Mouse (Mus musculus) limb, embryonic 14.5 days (tissue): ENCODE results near the gene Agl. TPM values are rescaled to one million over a fixed set of nuclear protein-coding genes. Genes with fewer than 3 reads are reported as not detected.

Experiments used
- ATAC-seq: fragments of 200-750 bp; cut with Nextera tagmentation; 2 replicates; pipeline ENCODE4 v1.8.0; 2017; ENCODE audit warnings: low read depth, moderate number of reproducible peaks, moderate TSS enrichment; ENCODE audit not compliant: low FRiP score
- DNase-seq: peaks from one replicate; pipeline ENCODE4 v3.0.0-alpha.2; 2015; ENCODE audit warnings: low spot score
- H3K27ac ChIP-seq: fragments of 300-500 bp; sonication (generic); replicated peaks from 2 replicates; pipeline ENCODE4 v1.5.1; 2014; ENCODE audit warnings: low read depth, mild to moderate bottlenecking, low read length, moderate library complexity, mixed read lengths
- H3K27me3 ChIP-seq: fragments of 300-500 bp; sonication (generic); 2 replicates; pipeline ENCODE4 v1.6.1; 2014; ENCODE audit warnings: low read length, mixed read lengths; ENCODE audit not compliant: control insufficient read depth, insufficient read depth
- H3K36me3 ChIP-seq: fragments of 300-500 bp; sonication (generic); 2 replicates; pipeline ENCODE4 v1.6.1; 2014; ENCODE audit warnings: mild to moderate bottlenecking, low read length, moderate library complexity, mixed read lengths; ENCODE audit not compliant: control insufficient read depth, insufficient read depth
- H3K4me1 ChIP-seq: fragments of 300-500 bp; sonication (generic); 2 replicates; pipeline ENCODE4 v1.6.1; 2014; ENCODE audit warnings: antibody characterized with exemption, low read length, mixed read lengths; ENCODE audit not compliant: control insufficient read depth, insufficient read depth
- H3K4me2 ChIP-seq: fragments of 300-500 bp; sonication (generic); replicated peaks from 2 replicates; pipeline ENCODE4 v1.6.1; 2014; ENCODE audit warnings: low read depth, mild to moderate bottlenecking, low read length, moderate library complexity; ENCODE audit not compliant: severe bottlenecking
- H3K4me3 ChIP-seq: fragments of 300-500 bp; sonication (generic); replicated peaks from 2 replicates; pipeline ENCODE4 v1.5.1; 2014; ENCODE audit warnings: low read length
- H3K9ac ChIP-seq: fragments of 300-500 bp; sonication (generic); 2 replicates; pipeline ENCODE4 v1.6.1; 2014; ENCODE audit warnings: mild to moderate bottlenecking, low read depth, low read length, moderate library complexity; ENCODE audit not compliant: severe bottlenecking
- H3K9me3 ChIP-seq: fragments of 300-500 bp; sonication (generic); 2 replicates; pipeline ENCODE4 v1.6.1; 2016; ENCODE audit warnings: low read length; ENCODE audit not compliant: control insufficient read depth
- POLR2A ChIP-seq: fragments of 200-500 bp; IDR thresholded peaks from 2 replicates; pipeline ENCODE4 v1.8.0; 2012; ENCODE audit warnings: inconsistent platforms, mild to moderate bottlenecking, moderate library complexity, borderline replicate concordance; ENCODE audit not compliant: insufficient read depth, insufficient read length; ENCODE audit errors: extremely low read depth
- WGBS: fragments of 180-500 bp; shearing (Covaris S2); extraction: QIAGEN DNeasy Blood & Tissue Kit; methylation state at CpG from one replicate; pipeline ENCODE4 v1.1.7; 2014; 5-methylcytosine and 5-hydroxymethylcytosine counted together
- polyA plus RNA-seq, 2 experiments: library from polyadenylated mRNA; depleted of rRNA in 1 of 2; stranded (reverse) in 1 of 2; unstranded in 1 of 2; fragments of >200 nt; fragmentation: Nextera tagmentation in 1 of 2; extraction: Ambion mirVana in 1 of 2; gene quantifications; 2 replicates each; pipeline versions ENCODE4 v1.2.1 to v1.2.3; 2012 to 2014

Gene Agl
- polyA plus RNA-seq, 2 experiments: 18.0 to 26.9 TPM

- Histone ChIP-seq H3K27ac (no peak overlapping the region), H3K4me2 (no peak overlapping the region), H3K27me3 (no peaks in the 10 kb centered on the region), H3K4me3 (no peak overlapping the region), H3K36me3 (no peaks in the 10 kb centered on the region), H3K9ac (no peak overlapping the region), H3K4me1 (no peaks in the 10 kb centered on the region), H3K9me3 (no peaks in the 10 kb centered on the region)
- TF ChIP-seq POLR2A: no peak
- ATAC-seq (no peak), DNase-seq (peak; percentile 84)
- 51% methylated on average over 5 of the region's 5 CpGs for WGBS
These were observed 23.4 kb upstream of the Agl start for GRCm38 (mm10) chr3:116831324-116831723.

- 81% methylated on average over 10 of the region's 10 CpGs for WGBS
- Histone ChIP-seq H3K9me3 (no peaks in the 10 kb centered on the region), H3K36me3 (no peaks in the 10 kb centered on the region), H3K27ac (no peak overlapping the region), H3K4me3 (no peak overlapping the region), H3K4me2 (no peak overlapping the region), H3K27me3 (no peaks in the 10 kb centered on the region), H3K4me1 (no peaks in the 10 kb centered on the region), H3K9ac (no peak overlapping the region)
- no peak for TF ChIP-seq POLR2A
- DNase-seq (no peak), ATAC-seq (no peak)
These were observed 21.4 kb upstream of the Agl start for GRCm38 (mm10) chr3:116829274-116829920.

DNA sequence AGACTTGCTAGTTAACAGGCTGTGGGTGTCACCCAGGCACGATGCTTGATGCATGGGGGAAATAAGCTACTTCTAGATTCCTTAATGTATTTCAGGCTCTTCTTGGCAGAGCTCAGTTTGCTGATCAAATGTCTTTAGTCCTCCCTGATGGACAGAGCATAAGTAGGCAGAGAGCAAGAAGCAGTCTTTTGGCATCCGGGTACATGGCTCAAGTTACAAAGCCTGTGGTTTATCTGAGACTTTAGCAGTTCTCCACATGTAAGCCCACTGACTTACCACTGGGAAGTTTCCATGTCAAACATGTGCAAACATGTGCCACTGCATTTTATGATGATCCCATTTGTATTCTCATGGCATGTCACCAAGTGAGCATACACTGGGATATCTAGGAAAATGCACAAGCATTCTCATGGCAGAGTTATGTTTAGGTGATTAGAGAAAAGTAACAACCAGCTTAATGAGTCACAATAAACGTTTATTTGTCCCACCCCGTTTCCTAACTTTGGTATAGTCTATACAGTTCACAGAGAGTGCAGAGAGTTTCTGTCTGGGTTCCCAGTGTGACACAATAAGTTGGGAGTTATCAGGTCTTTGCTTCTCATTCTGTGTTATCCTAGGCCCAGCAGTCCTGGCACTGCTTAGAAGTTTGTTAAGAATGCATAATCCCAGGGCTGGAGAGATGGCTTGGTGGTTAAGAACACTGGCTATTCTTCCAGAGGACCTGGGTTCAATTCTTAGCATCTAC, 18.7 kb upstream of the Agl start:
- ATAC-seq (0 out of 2 replicates have a peak, but pooled peaks have one; percentile 34), DNase-seq (no peak)
- Histone ChIP-seq H3K9ac (no peak overlapping the region), H3K4me3 (no peak overlapping the region), H3K36me3 (no peaks in the 10 kb centered on the region), H3K4me2 (no peak overlapping the region), H3K27me3 (no peaks in the 10 kb centered on the region), H3K4me1 (no peaks in the 10 kb centered on the region), H3K9me3 (no peaks in the 10 kb centered on the region), H3K27ac (no peak overlapping the region)
- no peak for TF ChIP-seq POLR2A
- WGBS: 52% methylated on average over 4 of the region's 4 CpGs

- no peaks in the 10 kb centered on the region for H3K27me3 ChIP-seq
- no peak for TF ChIP-seq POLR2A
- no peak overlapping the region for H3K27ac ChIP-seq
- DNase-seq (no peak), ATAC-seq (no peak)
- H3K4me1 ChIP-seq: peaks cover 3% of the 10 kb centered on the region; the same call in 1 of the 2 replicates
- no peaks in the 10 kb centered on the region for H3K36me3 ChIP-seq
- no peak overlapping the region for H3K9ac ChIP-seq
- no peak overlapping the region for H3K4me3 ChIP-seq
- no peaks in the 10 kb centered on the region for H3K9me3 ChIP-seq
- H3K4me2 ChIP-seq: no peak overlapping the region
- 94% methylated on average over 6 of the region's 7 CpGs for WGBS
These were observed 9.3 kb upstream of the Agl start for GRCm38 (mm10) chr3:116817231-116817630.

DNA sequence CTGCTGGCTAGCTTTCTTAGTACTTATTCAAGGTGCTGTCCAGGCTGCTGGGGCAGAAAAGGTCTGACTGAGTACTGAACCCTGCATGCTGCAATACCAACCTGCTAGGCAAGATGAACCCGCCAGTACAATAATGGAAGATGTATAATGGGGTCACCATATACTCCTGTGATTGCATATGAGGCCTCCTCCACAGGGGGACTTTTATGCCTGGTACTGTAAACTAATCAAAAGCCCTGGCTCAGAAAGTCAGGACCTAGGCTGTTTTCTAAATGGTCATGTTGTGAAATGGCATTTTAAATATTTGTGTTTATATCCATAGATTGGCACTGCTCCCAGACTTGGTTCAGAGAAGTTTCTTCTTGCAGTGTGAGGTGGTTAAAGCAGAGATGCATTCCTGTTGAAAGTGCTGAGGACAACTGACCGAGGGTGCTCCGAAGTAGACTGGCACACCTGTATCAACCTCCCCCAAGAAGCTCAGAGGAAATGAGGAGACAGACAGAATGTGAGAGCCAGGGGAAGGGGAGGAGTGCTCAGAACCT, 8.8 kb upstream of the Agl start:
- TF ChIP-seq POLR2A: no peak
- ATAC-seq: no peak
- 80% methylated on average over 3 of the region's 3 CpGs for WGBS
- H3K27me3 ChIP-seq: no peaks in the 10 kb centered on the region
- H3K4me3 ChIP-seq: no peak overlapping the region
- H3K9ac ChIP-seq: no peak overlapping the region
- no peak overlapping the region for H3K4me2 ChIP-seq
- no peaks in the 10 kb centered on the region for H3K36me3 ChIP-seq
- no peak overlapping the region for H3K27ac ChIP-seq
- no peak for DNase-seq
- H3K9me3 ChIP-seq: no peaks in the 10 kb centered on the region
- H3K4me1 ChIP-seq: peaks cover 3% of the 10 kb centered on the region; the same call in 1 of the 2 replicates
